Mouse (Mus musculus) hindbrain, embryonic 12.5 days (tissue): Measurements from ENCODE around the gene Tekt3. TPM values are rescaled to one million over a fixed set of nuclear protein-coding genes. Genes with fewer than 3 reads are reported as not detected.

Experiments
- ATAC-seq: fragments of 200-750 bp; cut with Nextera tagmentation; 2 replicates; pipeline ENCODE4 v1.8.0; 2017; ENCODE audit warnings: moderate TSS enrichment; ENCODE audit not compliant: low FRiP score
- H3K27ac ChIP-seq: fragments of 300-500 bp; sonication (generic); 2 replicates; pipeline ENCODE4 v1.5.1; 2016; ENCODE audit warnings: mild to moderate bottlenecking
- H3K27me3 ChIP-seq: fragments of 300-500 bp; sonication (generic); 2 replicates; pipeline ENCODE4 v1.6.1; 2016; ENCODE audit warnings: mild to moderate bottlenecking
- H3K36me3 ChIP-seq: fragments of 300-500 bp; sonication (generic); 2 replicates; pipeline ENCODE4 v1.6.1; 2016; ENCODE audit warnings: mild to moderate bottlenecking
- H3K4me1 ChIP-seq: fragments of 300-500 bp; sonication (generic); 2 replicates; pipeline ENCODE4 v1.6.1; 2016
- H3K4me2 ChIP-seq: fragments of 300-500 bp; sonication (generic); replicated peaks from 2 replicates; pipeline ENCODE4 v1.6.1; 2016; ENCODE audit warnings: mild to moderate bottlenecking
- H3K4me3 ChIP-seq: fragments of 300-500 bp; sonication (generic); 2 replicates; pipeline ENCODE4 v1.5.1; 2016; ENCODE audit warnings: mild to moderate bottlenecking
- H3K9ac ChIP-seq: fragments of 300-500 bp; sonication (generic); 2 replicates; pipeline ENCODE4 v1.6.1; 2016; ENCODE audit warnings: mild to moderate bottlenecking, moderate library complexity
- H3K9me3 ChIP-seq: fragments of 300-500 bp; sonication (generic); replicated peaks from 2 replicates; pipeline ENCODE4 v1.6.1; 2016; ENCODE audit warnings: mild to moderate bottlenecking
- WGBS: fragments of 180-500 bp; shearing (Covaris S2); methylation state at CpG from one replicate; pipeline ENCODE4 v1.1.7; 2016; 5-methylcytosine and 5-hydroxymethylcytosine counted together
- polyA plus RNA-seq: library from polyadenylated mRNA; unstranded; fragments of >200 nt; fragmentation: Nextera tagmentation; extraction: Ambion mirVana; gene quantifications from 2 replicates; pipeline ENCODE4 v1.2.1, GENCODE M21; 2016

Tekt3 gene
- polyA plus RNA-seq, 1 experiment from 2014 or later: not detected

DNA sequence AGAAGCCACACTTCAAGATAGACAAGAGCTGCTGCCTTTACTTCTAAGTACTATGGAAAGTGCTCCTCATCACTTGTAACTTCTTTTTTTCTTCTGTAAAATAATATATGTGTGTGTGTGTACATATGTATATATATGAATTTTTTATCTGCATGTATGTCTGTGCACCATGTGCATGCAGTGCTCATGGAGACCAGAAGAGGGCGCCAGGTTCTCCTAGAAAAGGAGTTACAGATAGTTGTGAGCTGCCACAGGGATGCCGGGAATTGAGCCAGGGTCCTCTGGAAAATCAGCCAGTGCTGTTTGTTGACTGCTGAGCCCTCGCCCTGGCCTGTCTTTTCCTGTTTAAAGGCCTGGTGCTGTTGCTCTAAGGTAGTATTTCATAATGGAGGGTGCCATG lies 23.1 kb downstream of the Tekt3 start:
- H3K9ac ChIP-seq: no peak overlapping the region
- ATAC-seq: no peak
- H3K27ac ChIP-seq: no peak overlapping the region
- H3K36me3 ChIP-seq: no peaks in the 10 kb centered on the region
- no peaks in the 10 kb centered on the region for H3K27me3 ChIP-seq
- no peak overlapping the region for H3K4me2 ChIP-seq
- no peak overlapping the region for H3K4me3 ChIP-seq
- 87% methylated on average over 3 of the region's 3 CpGs for WGBS
- no peaks in the 10 kb centered on the region for H3K9me3 ChIP-seq
- H3K4me1 ChIP-seq: no peaks in the 10 kb centered on the region

DNA sequence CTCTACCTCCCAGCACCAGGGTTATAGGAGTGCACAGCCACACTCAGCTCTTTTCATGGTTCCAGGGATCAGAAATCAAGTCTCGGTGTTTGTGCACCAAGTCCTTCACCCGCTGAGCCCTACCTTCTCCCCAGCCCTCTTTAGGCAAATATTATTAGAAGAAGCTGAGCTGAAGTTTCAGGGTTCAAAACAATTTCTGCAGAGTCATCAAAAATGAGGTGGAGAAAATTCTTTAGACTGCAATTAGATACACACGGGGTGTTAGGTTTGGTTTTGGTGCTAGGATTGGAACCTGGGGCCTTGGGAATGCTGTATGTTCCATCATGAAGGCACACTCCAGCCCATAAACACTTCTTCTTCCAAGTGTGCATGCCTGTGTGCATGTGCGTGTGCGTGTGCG lies 27.2 kb downstream of the Tekt3 start:
- no peak overlapping the region for H3K4me3 ChIP-seq
- no peaks in the 10 kb centered on the region for H3K9me3 ChIP-seq
- H3K27ac ChIP-seq: no peak overlapping the region
- no peaks in the 10 kb centered on the region for H3K27me3 ChIP-seq
- no peak overlapping the region for H3K9ac ChIP-seq
- ATAC-seq: no peak
- H3K36me3 ChIP-seq: no peaks in the 10 kb centered on the region
- no peak overlapping the region for H3K4me2 ChIP-seq
- 85% methylated on average over 6 of the region's 6 CpGs for WGBS
- no peaks in the 10 kb centered on the region; the same call in 1 of the 2 replicates for H3K4me1 ChIP-seq

DNA sequence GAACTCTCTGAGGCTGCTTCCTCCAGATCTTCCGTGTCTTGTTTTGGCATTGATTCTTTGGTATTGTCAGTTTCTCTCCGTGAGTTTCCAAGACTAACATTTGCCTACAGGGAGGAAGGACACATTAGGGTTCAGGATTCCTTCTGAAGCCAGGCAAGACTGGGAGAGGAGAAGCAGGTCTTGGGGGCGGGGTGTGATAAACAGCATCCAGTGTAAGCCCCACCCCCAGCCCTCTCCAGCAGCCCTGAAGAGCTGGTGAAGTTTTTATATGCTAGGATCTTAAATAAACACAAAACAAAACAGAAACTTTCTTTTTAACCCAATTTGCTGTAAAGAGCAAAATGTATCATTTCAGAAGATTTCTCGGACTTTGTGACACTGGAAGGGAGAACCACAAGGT lies 28.8 kb downstream of the Tekt3 start:
- no peak for ATAC-seq
- H3K4me2 ChIP-seq: no peak overlapping the region
- WGBS: 58% methylated on average over 4 of the region's 4 CpGs
- H3K4me3 ChIP-seq: no peak overlapping the region
- H3K27ac ChIP-seq: no peak overlapping the region
- no peak overlapping the region for H3K9ac ChIP-seq
- no peaks in the 10 kb centered on the region for H3K36me3 ChIP-seq
- H3K9me3 ChIP-seq: no peaks in the 10 kb centered on the region
- H3K4me1 ChIP-seq: no peaks in the 10 kb centered on the region; the same call in 1 of the 2 replicates
- no peaks in the 10 kb centered on the region for H3K27me3 ChIP-seq

DNA sequence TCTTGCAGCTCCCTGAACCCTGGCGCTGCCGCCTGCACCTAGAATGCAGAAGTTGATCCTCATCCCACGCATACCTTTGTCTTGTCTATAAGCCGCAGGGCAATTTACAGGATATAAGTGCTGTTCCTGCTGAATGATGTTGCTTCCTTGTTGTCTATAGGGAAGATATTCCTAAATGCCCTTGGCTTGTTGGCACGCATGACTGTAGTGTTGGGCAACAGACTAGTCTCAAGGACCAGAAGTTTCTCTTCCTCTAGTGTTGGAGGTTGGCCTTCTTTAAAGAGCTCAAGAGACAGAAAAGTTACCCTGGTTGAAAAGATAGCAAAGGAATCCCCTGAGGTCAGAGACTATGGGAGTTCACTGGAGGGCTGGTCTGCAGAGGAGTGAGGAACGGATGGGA lies 29.5 kb downstream of the Tekt3 start:
- H3K9me3 ChIP-seq: no peaks in the 10 kb centered on the region
- H3K4me1 ChIP-seq: no peaks in the 10 kb centered on the region; the same call in 1 of the 2 replicates
- 95% methylated on average over 6 of the region's 6 CpGs for WGBS
- H3K4me2 ChIP-seq: no peak overlapping the region
- no peak overlapping the region for H3K27ac ChIP-seq
- H3K9ac ChIP-seq: no peak overlapping the region
- H3K4me3 ChIP-seq: no peak overlapping the region
- no peaks in the 10 kb centered on the region for H3K27me3 ChIP-seq
- no peak for ATAC-seq
- H3K36me3 ChIP-seq: no peaks in the 10 kb centered on the region

DNA sequence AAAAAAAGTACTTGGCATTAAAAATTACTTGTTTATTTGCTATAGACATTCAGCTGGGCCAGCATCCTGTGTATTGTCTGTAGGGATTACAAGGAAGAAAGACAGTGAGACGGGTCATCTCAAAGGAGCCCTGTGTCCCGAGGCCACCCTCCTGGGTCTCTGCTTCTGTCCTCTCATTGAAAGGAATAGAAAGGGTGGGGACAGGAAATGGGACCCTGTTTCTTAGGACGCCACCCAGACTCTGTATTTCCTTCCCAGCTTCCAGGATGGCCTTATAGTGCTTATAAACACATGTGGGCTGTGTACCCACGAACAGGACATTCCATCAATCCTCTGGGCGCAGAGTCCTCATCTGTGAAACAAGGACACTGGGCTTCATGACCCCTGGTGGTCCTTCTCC lies 30.8 kb downstream of the Tekt3 start:
- Histone ChIP-seq H3K27me3 (no peaks in the 10 kb centered on the region), H3K36me3 (no peaks in the 10 kb centered on the region), H3K4me2 (no peak overlapping the region), H3K4me3 (no peak overlapping the region), H3K9me3 (no peaks in the 10 kb centered on the region), H3K9ac (no peak overlapping the region), H3K4me1 (no peaks in the 10 kb centered on the region; the same call in 1 of the 2 replicates), H3K27ac (no peak overlapping the region)
- no peak for ATAC-seq
- 79% methylated on average over 5 of the region's 5 CpGs for WGBS

DNA sequence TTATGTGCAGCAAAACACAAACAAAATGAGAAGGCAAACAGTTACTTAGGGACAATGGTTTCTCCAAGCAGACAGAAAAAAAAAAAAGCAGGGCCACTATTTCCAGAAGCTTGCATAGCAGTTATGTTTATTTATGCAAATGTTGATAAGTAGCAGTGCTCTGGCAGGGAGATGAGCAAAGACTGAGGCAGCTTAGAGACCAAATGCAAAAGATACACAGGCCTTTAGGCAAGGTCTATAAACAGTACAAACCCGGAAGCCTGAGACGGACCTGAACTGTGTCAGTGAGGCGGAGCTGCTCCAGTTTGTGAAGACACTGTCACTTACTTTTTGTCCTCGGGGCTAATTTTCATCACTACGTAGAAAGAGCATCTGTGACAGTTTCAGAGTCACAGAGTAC lies 32.1 kb downstream of the Tekt3 start:
- no peak for ATAC-seq
- H3K4me3 ChIP-seq: no peak overlapping the region

DNA sequence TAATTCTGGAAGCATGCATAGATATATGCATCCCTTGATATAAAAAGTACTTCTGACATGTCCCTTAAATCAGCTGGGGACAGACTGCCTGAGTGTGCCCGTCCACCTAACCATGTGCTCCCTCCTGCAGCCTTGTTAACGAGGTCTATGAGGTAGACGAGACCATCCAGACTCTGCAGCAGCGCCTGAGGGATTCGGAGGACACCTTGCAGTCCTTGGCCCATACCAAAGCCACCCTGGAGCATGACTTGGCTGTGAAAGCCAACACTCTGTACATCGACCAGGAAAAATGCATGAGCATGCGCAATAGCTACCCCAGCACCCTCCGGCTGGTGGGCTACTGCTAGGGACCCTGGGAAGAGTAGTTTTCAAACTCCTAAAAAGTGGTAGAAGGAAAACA lies 33.0 kb downstream of the Tekt3 start:
- Histone ChIP-seq H3K27ac (no peak overlapping the region), H3K4me3 (no peak overlapping the region), H3K36me3 (no peaks in the 10 kb centered on the region), H3K27me3 (no peaks in the 10 kb centered on the region), H3K9me3 (no peaks in the 10 kb centered on the region), H3K4me1 (no peaks in the 10 kb centered on the region; the same call in 1 of the 2 replicates), H3K9ac (no peak overlapping the region), H3K4me2 (no peak overlapping the region)
- 90% methylated on average over 8 of the region's 8 CpGs for WGBS
- ATAC-seq: no peak

More for the DNA sequence above, 32.1 kb downstream of the Tekt3 start:
- no peak overlapping the region for H3K4me2 ChIP-seq
- H3K4me1 ChIP-seq: no peaks in the 10 kb centered on the region; the same call in 1 of the 2 replicates
- H3K27ac ChIP-seq: no peak overlapping the region
- H3K9ac ChIP-seq: no peak overlapping the region
- H3K9me3 ChIP-seq: no peaks in the 10 kb centered on the region
- no peaks in the 10 kb centered on the region for H3K27me3 ChIP-seq
- 84% methylated on average over 5 of the region's 5 CpGs for WGBS
- no peaks in the 10 kb centered on the region for H3K36me3 ChIP-seq

DNA sequence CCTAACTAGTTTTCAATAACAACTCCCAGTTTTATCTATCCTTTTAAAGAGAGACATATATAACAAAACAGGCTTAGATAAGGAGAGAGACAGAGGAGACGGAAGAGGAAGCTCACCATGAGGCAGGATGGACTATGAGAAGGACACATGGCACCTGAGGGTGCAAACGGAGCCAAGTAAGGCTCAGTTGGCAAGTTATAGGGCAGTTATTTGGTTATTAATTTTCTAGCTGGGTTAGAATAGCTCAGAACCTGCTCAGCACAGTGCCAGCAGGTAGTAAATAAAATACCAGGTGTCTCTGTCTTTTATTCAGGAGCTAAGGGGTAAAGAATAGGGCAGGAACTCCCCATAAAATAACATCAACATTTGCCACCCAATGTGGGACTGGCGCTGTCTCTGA lies 36.6 kb downstream of the Tekt3 start:
- Histone ChIP-seq H3K4me1 (no peaks in the 10 kb centered on the region), H3K27ac (no peak overlapping the region), H3K4me3 (no peak overlapping the region), H3K27me3 (no peaks in the 10 kb centered on the region), H3K4me2 (no peak overlapping the region), H3K36me3 (no peaks in the 10 kb centered on the region), H3K9me3 (no peaks in the 10 kb centered on the region), H3K9ac (no peak overlapping the region)
- WGBS: 87% methylated on average over 3 of the region's 3 CpGs
- ATAC-seq: no peak

DNA sequence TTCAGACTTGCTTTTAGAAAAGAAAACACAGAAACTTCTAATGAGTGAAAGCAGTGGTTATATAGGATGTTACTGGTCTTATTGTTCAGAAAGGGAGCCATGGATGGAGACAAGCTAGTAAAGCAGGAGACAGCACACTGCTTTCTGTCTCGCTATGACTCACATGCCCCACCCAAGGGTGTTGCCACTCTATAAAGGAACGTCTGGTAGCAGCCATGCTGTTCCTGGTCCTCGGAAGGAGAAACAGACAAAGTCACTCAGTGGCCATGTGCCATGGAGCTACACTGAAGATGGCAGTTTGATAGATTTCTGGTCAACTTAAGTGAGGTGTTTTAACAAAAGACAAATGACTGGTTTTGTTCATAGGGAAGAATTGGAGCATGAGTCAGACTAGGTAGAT lies 37.9 kb downstream of the Tekt3 start:
- 84% methylated on average over 3 of the region's 3 CpGs for WGBS
- Histone ChIP-seq H3K9ac (no peak overlapping the region), H3K4me1 (no peaks in the 10 kb centered on the region), H3K27me3 (no peaks in the 10 kb centered on the region), H3K36me3 (no peaks in the 10 kb centered on the region), H3K9me3 (no peaks in the 10 kb centered on the region), H3K27ac (no peak overlapping the region), H3K4me3 (no peak overlapping the region), H3K4me2 (no peak overlapping the region)
- no peak for ATAC-seq

DNA sequence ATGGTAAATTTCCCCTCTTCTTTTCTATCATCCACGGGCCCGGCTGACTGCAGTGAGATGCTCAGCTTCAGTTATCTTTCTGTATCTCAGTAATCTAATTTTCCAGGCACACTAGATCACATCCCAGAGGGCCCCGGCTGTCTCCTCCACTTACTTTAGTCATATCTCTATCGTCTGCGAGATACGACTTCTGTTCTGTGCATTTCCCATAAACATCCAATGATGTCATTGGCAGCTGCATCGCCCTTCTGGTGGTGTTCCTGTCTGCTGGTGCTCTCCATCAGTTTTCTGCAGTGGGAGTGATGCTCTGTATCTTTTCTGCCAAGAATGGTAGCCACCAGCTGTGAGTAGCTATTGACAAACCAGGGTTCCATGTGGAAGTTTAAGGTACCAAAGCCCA lies 41.8 kb downstream of the Tekt3 start:
- H3K27ac ChIP-seq: no peak overlapping the region
- no peaks in the 10 kb centered on the region for H3K4me1 ChIP-seq
- H3K27me3 ChIP-seq: no peaks in the 10 kb centered on the region
- no peaks in the 10 kb centered on the region for H3K36me3 ChIP-seq
- H3K9ac ChIP-seq: no peak overlapping the region
- no peak overlapping the region for H3K4me3 ChIP-seq
- WGBS: 88% methylated on average over 7 of the region's 7 CpGs
- no peaks in the 10 kb centered on the region for H3K9me3 ChIP-seq
- no peak overlapping the region for H3K4me2 ChIP-seq
- no peak for ATAC-seq

DNA sequence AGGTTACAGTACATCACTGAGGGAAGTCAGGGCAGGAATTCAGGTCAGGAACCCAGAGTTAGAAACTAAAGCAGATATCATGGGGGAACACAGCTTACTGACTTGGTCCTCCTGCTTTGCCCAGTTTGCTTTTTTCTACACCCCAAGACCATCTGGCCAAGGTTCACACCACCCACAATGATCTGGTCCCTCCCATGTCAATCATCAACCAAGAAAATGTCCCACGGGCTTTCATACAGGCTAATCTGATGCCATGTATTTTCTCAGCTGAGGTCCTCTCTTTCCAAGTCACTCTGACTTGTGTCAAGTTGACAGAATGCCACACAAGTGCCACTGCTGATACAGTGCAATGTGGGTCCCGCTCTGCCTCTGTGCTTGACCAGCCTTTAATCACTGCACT lies 42.6 kb downstream of the Tekt3 start:
- 90% methylated on average over 2 of the region's 2 CpGs for WGBS
- H3K36me3 ChIP-seq: no peaks in the 10 kb centered on the region
- no peak overlapping the region for H3K4me2 ChIP-seq
- H3K27me3 ChIP-seq: no peaks in the 10 kb centered on the region
- no peak overlapping the region for H3K4me3 ChIP-seq
- no peaks in the 10 kb centered on the region for H3K4me1 ChIP-seq
- no peak overlapping the region for H3K9ac ChIP-seq
- no peak for ATAC-seq
- H3K9me3 ChIP-seq: no peaks in the 10 kb centered on the region
- no peak overlapping the region for H3K27ac ChIP-seq

DNA sequence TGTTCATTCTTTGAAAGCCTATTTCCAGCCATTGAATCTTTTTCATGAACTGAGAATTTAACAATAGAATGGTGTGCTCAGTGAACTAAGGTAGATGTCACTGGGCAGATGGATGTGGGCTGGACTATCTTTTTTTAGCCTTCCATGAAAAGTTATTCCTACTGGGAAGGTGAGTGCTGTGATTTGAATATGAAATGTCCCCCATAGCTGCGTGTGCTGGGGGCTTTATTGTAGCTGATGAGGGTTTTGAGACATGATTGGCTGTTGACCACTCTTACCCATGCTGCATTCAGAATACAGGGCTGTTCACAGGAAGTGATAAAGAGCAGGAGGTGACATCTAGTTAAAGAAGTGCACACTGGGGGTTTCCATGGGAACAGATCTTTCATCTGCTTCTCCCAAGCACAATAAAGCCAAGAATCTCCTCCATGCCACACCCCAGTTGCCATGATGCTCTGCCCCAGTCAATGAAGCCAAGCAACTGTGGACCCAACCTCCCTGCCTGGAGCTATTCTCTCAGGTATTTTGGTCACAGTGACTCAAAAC lies 47.8 kb downstream of the Tekt3 start:
- Histone ChIP-seq H3K36me3 (no peaks in the 10 kb centered on the region), H3K9ac (no peak overlapping the region), H3K4me1 (no peaks in the 10 kb centered on the region), H3K27me3 (no peaks in the 10 kb centered on the region), H3K9me3 (no peaks in the 10 kb centered on the region), H3K4me3 (no peak overlapping the region), H3K4me2 (no peak overlapping the region), H3K27ac (no peak overlapping the region)
- no peak for ATAC-seq
- WGBS: 52% methylated on average over 1 of the region's 1 CpGs

DNA sequence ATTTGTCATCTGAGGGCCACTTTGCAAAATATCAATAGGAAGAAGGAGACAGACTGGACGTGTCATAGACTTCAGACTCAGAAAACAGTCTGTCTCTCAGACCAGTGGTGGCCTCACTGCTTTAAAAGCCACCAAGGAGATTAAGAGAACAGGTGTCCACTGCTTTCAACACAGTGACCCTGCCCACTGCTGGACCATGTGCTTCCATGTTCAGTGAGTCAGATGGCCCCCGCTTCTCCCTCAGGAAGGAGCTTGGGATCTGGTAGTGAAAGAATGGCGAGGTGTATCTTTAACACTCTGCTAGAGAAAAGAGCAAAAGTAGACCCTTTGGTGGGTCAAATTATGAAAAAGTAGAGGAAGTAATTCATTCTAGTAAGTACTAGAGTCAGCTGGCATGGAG lies 48.9 kb downstream of the Tekt3 start:
- H3K4me2 ChIP-seq: no peak overlapping the region
- peaks cover 2% of the 10 kb centered on the region; the same call in 1 of the 2 replicates for H3K4me1 ChIP-seq
- ATAC-seq: no peak
- no peaks in the 10 kb centered on the region for H3K27me3 ChIP-seq
- no peaks in the 10 kb centered on the region for H3K9me3 ChIP-seq
- H3K27ac ChIP-seq: no peak overlapping the region
- no peak overlapping the region for H3K4me3 ChIP-seq
- no peak overlapping the region for H3K9ac ChIP-seq
- H3K36me3 ChIP-seq: no peaks in the 10 kb centered on the region
- WGBS: 85% methylated on average over 3 of the region's 3 CpGs
